Mouse (Mus musculus): ENCODE measurements around the gene Psmd5. TPM values are rescaled to one million over a fixed set of nuclear protein-coding genes. Genes with fewer than 3 reads are reported as not detected.

Gene Psmd5
- polyA plus RNA-seq, 1 experiment: 41.7 TPM

- no peak for TF ChIP-seq POLR2A (IDR thresholded peaks at IDR 0.05; ENCODE audit: extremely low read depth, insufficient read depth, low read length)
- TF ChIP-seq CTCF (IDR thresholded peaks at IDR 0.05; ENCODE audit: extremely low read depth, insufficient read depth, low read length): no peak
- no peak overlapping the region for H3K4me3 ChIP-seq (ENCODE audit: insufficient read depth, low read length)
Observed at GRCm38 (mm10) chr2:34909719-34910118, 35.0 kb upstream of the Psmd5 start.

DNA sequence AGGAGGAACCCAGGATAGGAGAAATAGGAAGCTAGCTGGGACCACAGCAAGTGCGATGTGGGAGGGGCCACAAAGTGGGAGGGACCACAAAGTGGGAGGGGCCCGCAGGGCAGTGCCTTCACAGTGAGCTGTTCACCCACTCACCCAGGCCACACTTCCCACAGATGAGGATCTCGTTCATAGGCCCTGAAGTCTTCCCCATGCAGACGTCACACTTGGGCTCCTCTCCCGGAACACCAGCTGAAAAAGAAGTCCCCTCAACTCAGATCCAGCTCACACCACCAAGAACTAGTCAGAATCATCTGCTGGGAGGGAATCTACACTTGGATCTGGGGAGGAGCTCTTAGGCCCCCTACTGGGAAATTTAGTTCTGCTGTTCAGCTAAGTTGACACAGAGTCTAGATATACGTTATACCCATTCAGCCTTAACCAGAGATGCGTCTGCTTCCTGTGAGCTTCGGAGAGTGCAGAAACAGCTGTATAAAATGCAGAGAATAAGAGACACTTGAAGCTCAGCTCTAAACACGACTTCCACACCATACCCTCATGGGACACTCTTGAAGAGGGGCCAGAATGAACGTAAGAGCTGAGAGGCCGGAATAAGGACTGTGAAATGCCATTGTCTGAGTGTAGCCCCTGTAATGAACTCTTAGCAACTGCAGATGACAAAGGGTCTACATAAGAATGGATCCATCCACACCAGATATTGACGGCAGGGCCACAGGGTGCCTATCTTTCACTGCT, 32.3 kb upstream of the Psmd5 start:
- TF ChIP-seq POLR2A (IDR thresholded peaks at IDR 0.05; ENCODE audit: extremely low read depth, insufficient read depth, low read length) (no peak), CTCF (IDR thresholded peaks at IDR 0.05; ENCODE audit: extremely low read depth, insufficient read depth, low read length) (no peak)
- Histone ChIP-seq H3K27ac (ENCODE audit: insufficient read depth, low read length) (no peak overlapping the region), H3K4me1 (ENCODE audit: control insufficient read depth, insufficient read depth, low read length) (no peaks in the 10 kb centered on the region), H3K4me3 (ENCODE audit: insufficient read depth, low read length) (no peak overlapping the region)

More at GRCm38 (mm10) chr2:34909719-34910118, 35.0 kb upstream of the Psmd5 start:
- Histone ChIP-seq H3K27ac (ENCODE audit: insufficient read depth, low read length) (no peak overlapping the region), H3K4me1 (ENCODE audit: control insufficient read depth, insufficient read depth, low read length) (no peaks in the 10 kb centered on the region; the same call in 1 of the 2 replicates)

DNA sequence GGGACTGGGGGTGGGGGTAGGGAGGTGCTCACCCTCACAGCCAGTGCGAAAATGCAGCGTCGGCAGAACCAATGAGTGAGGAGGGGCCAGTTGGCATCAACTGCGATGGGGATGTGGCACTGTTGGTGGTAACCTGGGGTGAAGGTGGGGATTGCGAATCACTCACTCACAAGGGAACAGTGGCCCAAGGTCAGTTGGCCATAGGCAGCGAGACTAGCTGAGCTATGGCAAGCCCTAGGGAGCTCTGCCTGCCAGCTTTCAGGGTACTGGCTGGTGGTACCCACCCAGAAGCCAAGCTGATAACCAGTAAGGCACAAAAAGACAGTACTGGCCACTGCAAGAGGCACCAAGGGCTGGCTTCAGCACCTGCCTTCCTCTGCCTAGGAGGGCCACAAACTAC, 31.7 kb upstream of the Psmd5 start:
- TF ChIP-seq POLR2A (IDR thresholded peaks at IDR 0.05; ENCODE audit: extremely low read depth, insufficient read depth, low read length) (no peak), CTCF (IDR thresholded peaks at IDR 0.05; ENCODE audit: extremely low read depth, insufficient read depth, low read length) (no peak)
- Histone ChIP-seq H3K4me3 (ENCODE audit: insufficient read depth, low read length) (no peak overlapping the region), H3K4me1 (ENCODE audit: control insufficient read depth, insufficient read depth, low read length) (no peaks in the 10 kb centered on the region), H3K27ac (ENCODE audit: insufficient read depth, low read length) (no peak overlapping the region)

DNA sequence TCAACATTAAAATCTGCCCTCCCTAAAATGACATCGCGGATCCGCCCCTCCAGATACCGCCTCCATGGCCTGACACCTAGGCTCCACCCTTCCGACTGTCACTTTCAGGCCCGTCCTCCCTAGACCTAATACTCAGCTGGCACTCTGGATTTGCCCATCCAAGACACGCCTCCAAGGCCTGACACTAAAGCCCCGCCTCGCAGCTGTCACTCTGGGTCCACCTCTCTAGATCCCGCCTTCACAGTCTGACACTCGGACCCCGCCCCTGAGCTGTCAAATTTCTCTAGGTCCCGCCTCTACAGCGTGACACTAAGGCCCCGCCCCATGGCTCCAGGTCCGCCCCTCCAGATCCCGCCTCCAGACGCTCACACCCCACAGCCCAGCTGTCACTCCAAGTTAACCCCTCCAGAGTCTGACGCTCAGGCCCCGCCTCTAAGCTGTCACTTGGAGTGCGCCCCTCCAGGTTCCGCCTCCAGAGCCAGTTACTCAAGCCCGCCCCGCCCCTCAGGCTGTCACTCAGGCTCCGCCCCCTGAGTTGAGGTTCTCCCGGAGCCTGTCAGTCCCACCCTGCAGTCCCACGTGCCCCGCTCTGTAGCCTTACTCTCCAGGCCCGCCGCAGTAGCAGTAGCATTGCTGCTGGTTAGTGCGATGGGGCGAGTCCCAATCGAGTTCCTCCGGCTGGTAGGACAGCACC, 30.2 kb upstream of the Psmd5 start:
- no peak overlapping the region for H3K27ac ChIP-seq (ENCODE audit: insufficient read depth, low read length)
- TF ChIP-seq CTCF (IDR thresholded peaks at IDR 0.05; ENCODE audit: extremely low read depth, insufficient read depth, low read length): no peak
- TF ChIP-seq POLR2A (IDR thresholded peaks at IDR 0.05; ENCODE audit: extremely low read depth, insufficient read depth, low read length): peak; percentile 96
- H3K4me3 ChIP-seq (ENCODE audit: insufficient read depth, low read length): peak overlapping the region; percentile 17
- H3K4me1 ChIP-seq (ENCODE audit: control insufficient read depth, insufficient read depth, low read length): no peaks in the 10 kb centered on the region

DNA sequence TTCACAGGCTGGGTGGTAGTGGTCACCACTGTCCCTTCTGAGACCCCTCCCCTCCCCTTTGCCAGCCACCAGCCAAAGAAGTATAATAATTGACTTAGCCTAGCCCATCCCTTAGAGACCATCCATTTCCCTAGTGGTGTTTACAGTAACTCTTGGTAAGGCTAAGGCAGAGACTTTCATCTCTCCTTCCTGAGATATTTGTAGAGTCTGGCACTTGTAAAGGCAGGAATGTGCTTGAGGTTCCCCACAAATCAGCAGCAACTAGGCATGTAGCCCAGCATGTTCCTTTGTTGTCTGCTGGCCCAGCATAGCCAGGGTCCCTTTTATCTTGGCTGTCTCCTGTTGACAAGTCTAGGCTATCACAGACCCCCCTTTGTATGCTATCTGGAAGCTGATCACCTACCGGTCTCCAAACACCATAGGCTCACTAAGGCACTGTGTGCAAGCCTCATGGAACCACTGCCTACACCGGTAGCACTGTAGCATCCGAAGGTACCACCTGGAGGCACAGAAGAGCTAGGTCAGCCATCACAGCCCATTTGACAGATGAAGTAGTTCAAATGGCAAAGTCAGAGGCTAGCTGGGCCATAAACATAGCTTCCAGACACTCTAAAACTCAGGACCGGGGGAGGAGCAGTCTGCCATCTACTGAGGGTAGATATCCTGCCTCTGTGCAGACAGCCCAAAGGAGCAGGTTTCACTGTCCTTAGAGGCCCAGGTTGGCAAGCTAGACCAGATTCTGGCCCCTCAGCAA, 29.1 kb upstream of the Psmd5 start:
- no peak for TF ChIP-seq CTCF (IDR thresholded peaks at IDR 0.05; ENCODE audit: extremely low read depth, insufficient read depth, low read length)
- TF ChIP-seq POLR2A (IDR thresholded peaks at IDR 0.05; ENCODE audit: extremely low read depth, insufficient read depth, low read length): no peak
- no peak overlapping the region for H3K27ac ChIP-seq (ENCODE audit: insufficient read depth, low read length)

GRCm38 (mm10) chr2:34903191-34903590, 28.4 kb upstream of the Psmd5 start:
- no peak for TF ChIP-seq POLR2A (IDR thresholded peaks at IDR 0.05; ENCODE audit: extremely low read depth, insufficient read depth, low read length)
- TF ChIP-seq CTCF (IDR thresholded peaks at IDR 0.05; ENCODE audit: extremely low read depth, insufficient read depth, low read length): no peak
- H3K4me3 ChIP-seq (ENCODE audit: insufficient read depth, low read length): no peak overlapping the region
- no peak overlapping the region for H3K27ac ChIP-seq (ENCODE audit: insufficient read depth, low read length)
- H3K4me1 ChIP-seq (ENCODE audit: control insufficient read depth, insufficient read depth, low read length): no peaks in the 10 kb centered on the region

More for the DNA sequence above, 29.1 kb upstream of the Psmd5 start:
- Histone ChIP-seq H3K4me1 (ENCODE audit: control insufficient read depth, insufficient read depth, low read length) (no peaks in the 10 kb centered on the region), H3K4me3 (ENCODE audit: insufficient read depth, low read length) (no peak overlapping the region)

DNA sequence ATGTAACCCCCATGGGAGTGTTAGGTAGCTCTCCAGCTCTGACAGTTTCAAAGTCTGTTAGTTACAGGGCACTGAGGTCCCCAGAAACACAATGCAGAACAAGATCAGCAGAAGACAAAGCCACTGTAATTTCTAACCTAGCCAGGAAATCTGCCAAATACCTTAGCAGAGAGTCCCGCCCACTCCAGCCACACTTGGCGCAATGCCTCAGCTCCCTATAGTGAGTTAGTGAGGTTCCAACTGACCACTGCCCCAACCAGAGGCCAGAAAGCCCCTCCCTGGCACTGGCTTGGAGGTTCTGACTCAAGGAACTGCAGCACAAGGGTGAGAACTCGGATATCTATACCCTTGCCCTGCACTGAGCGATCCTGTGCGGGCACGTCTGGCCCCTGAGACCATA, 28.0 kb upstream of the Psmd5 start:
- Histone ChIP-seq H3K27ac (ENCODE audit: insufficient read depth, low read length) (no peak overlapping the region), H3K4me1 (ENCODE audit: control insufficient read depth, insufficient read depth, low read length) (no peaks in the 10 kb centered on the region), H3K4me3 (ENCODE audit: insufficient read depth, low read length) (no peak overlapping the region)
- no peak for TF ChIP-seq CTCF (IDR thresholded peaks at IDR 0.05; ENCODE audit: extremely low read depth, insufficient read depth, low read length)
- TF ChIP-seq POLR2A (IDR thresholded peaks at IDR 0.05; ENCODE audit: extremely low read depth, insufficient read depth, low read length): no peak

DNA sequence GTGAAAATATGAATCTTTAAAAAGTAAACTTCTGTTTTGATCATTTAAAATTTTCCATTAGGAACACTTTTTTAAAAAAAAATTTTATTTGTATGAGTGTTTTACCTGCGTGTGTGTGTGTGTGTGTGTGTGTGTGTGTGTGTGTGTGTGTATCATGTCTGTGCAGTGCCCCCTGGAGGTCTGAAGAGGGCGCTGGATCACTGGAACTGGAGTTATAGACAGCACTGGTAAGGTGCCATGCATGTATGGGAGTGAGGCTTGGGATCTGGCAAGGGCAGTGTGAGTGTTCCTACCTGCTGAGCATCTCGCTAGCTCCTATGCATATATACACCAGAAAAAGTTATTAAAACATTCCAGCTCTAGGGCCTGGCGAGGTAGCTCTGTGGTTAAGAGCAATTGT, 27.0 kb upstream of the Psmd5 start:
- TF ChIP-seq CTCF (IDR thresholded peaks at IDR 0.05; ENCODE audit: extremely low read depth, insufficient read depth, low read length) (no peak), POLR2A (IDR thresholded peaks at IDR 0.05; ENCODE audit: extremely low read depth, insufficient read depth, low read length) (no peak)
- Histone ChIP-seq H3K4me1 (ENCODE audit: control insufficient read depth, insufficient read depth, low read length) (no peaks in the 10 kb centered on the region), H3K27ac (ENCODE audit: insufficient read depth, low read length) (no peak overlapping the region), H3K4me3 (ENCODE audit: insufficient read depth, low read length) (no peak overlapping the region)

GRCm38 (mm10) chr2:34900412-34900811, 25.6 kb upstream of the Psmd5 start:
- H3K27ac ChIP-seq (ENCODE audit: insufficient read depth, low read length): no peak overlapping the region
- TF ChIP-seq POLR2A (IDR thresholded peaks at IDR 0.05; ENCODE audit: extremely low read depth, insufficient read depth, low read length): no peak
- no peak for TF ChIP-seq CTCF (IDR thresholded peaks at IDR 0.05; ENCODE audit: extremely low read depth, insufficient read depth, low read length)
- H3K4me3 ChIP-seq (ENCODE audit: insufficient read depth, low read length): no peak overlapping the region
- no peaks in the 10 kb centered on the region for H3K4me1 ChIP-seq (ENCODE audit: control insufficient read depth, insufficient read depth, low read length)

Data from cortical plate, adult 2 months (tissue).